ENCODE assay signal across 19 mouse cellular contexts in genomic region chr1:58447766-58448165, GRCm38 (mm10).
"Had no signal": no experiment of that assay in that cellular context is flagged by ENCODE, and none has a peak within 500 bp of the region (broad histone marks: within the 10 kb centered on the region; RNA-seq: fewer than 3 reads in every experiment).

No protein-coding gene starts in this region.

- H3K27me3 ChIP-seq: intestine, embryonic 15.5 days; limb, embryonic 12.5 days; limb, embryonic 15.5 days; neural tube, embryonic 12.5 days; neural tube, embryonic 15.5 days; stomach, embryonic 15.5 days had no signal

- H3K4me2 ChIP-seq: intestine, embryonic 15.5 days; limb, embryonic 15.5 days; midbrain, embryonic 11.5 days; neural tube, embryonic 15.5 days; stomach, embryonic 15.5 days had no signal

- H3K9me3 ChIP-seq: intestine, embryonic 15.5 days; limb, embryonic 12.5 days; limb, embryonic 15.5 days; neural tube, embryonic 12.5 days; neural tube, embryonic 15.5 days; stomach, embryonic 15.5 days had no signal

- H3K9ac ChIP-seq: intestine, embryonic 15.5 days; limb, embryonic 12.5 days; limb, embryonic 15.5 days; liver, embryonic 14.5 days; liver, postnatal 0 days; lung, embryonic 14.5 days; neural tube, embryonic 12.5 days; neural tube, embryonic 15.5 days; stomach, embryonic 15.5 days had no signal

- H3K27ac ChIP-seq: intestine, embryonic 15.5 days; kidney, postnatal 0 days; limb, embryonic 12.5 days; limb, embryonic 15.5 days; liver, embryonic 14.5 days; macrophage; neural tube, embryonic 12.5 days; neural tube, embryonic 15.5 days; stomach, embryonic 15.5 days had no signal

- H3K4me3 ChIP-seq: intestine, embryonic 15.5 days; limb, embryonic 12.5 days; limb, embryonic 15.5 days; neural tube, embryonic 12.5 days; neural tube, embryonic 15.5 days; stomach, embryonic 15.5 days had no signal

- DNase-seq: left cerebral cortex, postnatal 4 days; liver, postnatal 0 days; lung, embryonic 14.5 days; midbrain, embryonic 14.5 days; right cerebral cortex, postnatal 25 days; spleen, adult 18-20 months; thymus, postnatal 25 days had no signal

- ATAC-seq: hindbrain, embryonic 16.5 days; intestine, embryonic 15.5 days; liver, postnatal 0 days; lung, postnatal 0 days had no signal
